Mouse (Mus musculus) myocyte (in vitro differentiated cells): ENCODE measurements at regions not wholly inside any gene's neighbourhood (a gene's known extent, or its start where the extent isn't known, plus 50 kb on each side); places are given as distances from the start of the nearest gene placed in this dataset.

ENCODE experiments used
- H3K27me3 ChIP-seq: one replicate; pipeline ENCODE4 v1.6.1; 2011; ENCODE audit not compliant: control insufficient read depth, insufficient read depth, insufficient read length
- H3K36me3 ChIP-seq: one replicate; pipeline ENCODE4 v1.6.1; 2011; ENCODE audit not compliant: control insufficient read depth, insufficient read depth
- H3K4me2 ChIP-seq: one replicate; pipeline ENCODE4 v1.6.1; 2011; ENCODE audit warnings: low read depth, control low read depth
- H3K4me3 ChIP-seq: one replicate; pipeline ENCODE4 v1.5.1; 2011; ENCODE audit warnings: mild to moderate bottlenecking, control low read depth, moderate library complexity
- H3K79me2 ChIP-seq: one replicate; pipeline ENCODE4 v1.6.1; 2011; ENCODE audit not compliant: control insufficient read depth, insufficient read depth
- H3ac ChIP-seq: one replicate; pipeline ENCODE4 v1.6.1; 2011; ENCODE audit not compliant: control insufficient read depth, insufficient read length
- CEBPB ChIP-seq: IDR thresholded peaks from 2 replicates; pipeline ENCODE4 v1.6.1; 2011; ENCODE audit warnings: mild to moderate bottlenecking, moderate library complexity; ENCODE audit not compliant: poor library complexity, insufficient read depth, severe bottlenecking
- E2F4 ChIP-seq: IDR thresholded peaks from one replicate; pipeline ENCODE4 v1.6.1; 2011; ENCODE audit warnings: mild to moderate bottlenecking, control low read depth, moderate library complexity; ENCODE audit not compliant: insufficient read depth
- MAX ChIP-seq: IDR thresholded peaks from one replicate; pipeline ENCODE4 v1.6.1; 2011; ENCODE audit warnings: low read depth, mild to moderate bottlenecking, control low read depth
- MYOD1 ChIP-seq, 3 experiments: IDR thresholded peaks; one replicate each; pipeline ENCODE4 v1.6.1; 2011; ENCODE audit warnings: control low read depth in 2 of 3, low read depth in 2 of 3, mild to moderate bottlenecking in 2 of 3, moderate library complexity in 1 of 3; ENCODE audit not compliant: insufficient read length in 2 of 3, control insufficient read depth in 1 of 3
- MYOG ChIP-seq, 3 experiments: IDR thresholded peaks; one replicate each; pipeline ENCODE4 v1.6.1; 2011; ENCODE audit warnings: control low read depth in 2 of 3, low read depth in 2 of 3, mild to moderate bottlenecking in 2 of 3; ENCODE audit not compliant: insufficient read length in 2 of 3, control insufficient read depth in 1 of 3, insufficient read depth in 1 of 3
- POLR2A ChIP-seq: IDR thresholded peaks from one replicate; pipeline ENCODE4 v1.6.1; 2011; ENCODE audit warnings: low read depth, mild to moderate bottlenecking, control low read depth, moderate library complexity; ENCODE audit not compliant: insufficient read length
- POLR2AphosphoS2 ChIP-seq: IDR thresholded peaks from one replicate; pipeline ENCODE4 v1.6.1; 2011; ENCODE audit warnings: low read depth, control low read depth; ENCODE audit not compliant: insufficient read length
- REST ChIP-seq: IDR thresholded peaks from one replicate; pipeline ENCODE4 v1.6.1; 2011; ENCODE audit warnings: mild to moderate bottlenecking, control low read depth, moderate library complexity; ENCODE audit not compliant: insufficient read depth, insufficient read length
- SRF ChIP-seq: IDR thresholded peaks from one replicate; pipeline ENCODE4 v1.6.1; 2011; ENCODE audit warnings: low read depth; ENCODE audit not compliant: control insufficient read depth, insufficient read length
- TCF12 ChIP-seq: IDR thresholded peaks from one replicate; pipeline ENCODE4 v1.6.1; 2011; ENCODE audit warnings: mild to moderate bottlenecking, control low read depth; ENCODE audit not compliant: poor library complexity, insufficient read depth, severe bottlenecking
- TCF3 ChIP-seq: IDR thresholded peaks from one replicate; pipeline ENCODE4 v1.6.1; 2011; ENCODE audit warnings: low read depth, control low read depth; ENCODE audit not compliant: insufficient read length
- USF1 ChIP-seq: IDR thresholded peaks from one replicate; pipeline ENCODE4 v1.6.1; 2011; ENCODE audit warnings: low read depth, mild to moderate bottlenecking, control low read depth, moderate library complexity

GRCm38 (mm10) chr2:28309122-28309521 lies 116.3 kb downstream of the Olfm1 start:
- Histone ChIP-seq H3K4me2 (no peak overlapping the region), H3K79me2 (no peaks in the 10 kb centered on the region), H3K27me3 (peaks cover 68% of the 10 kb centered on the region), H3K4me3 (no peak overlapping the region), H3K36me3 (no peaks in the 10 kb centered on the region), H3ac (no peak overlapping the region)
- TF ChIP-seq MYOG (IDR thresholded peaks at IDR 0.05; ENCODE audit: control insufficient read depth in 1 of 3, insufficient read depth in 1 of 3, insufficient read length in 2 of 3, low read depth in 2 of 3): no peak
- no peak for TF ChIP-seq CEBPB
- TF ChIP-seq POLR2AphosphoS2: no peak
- no peak for TF ChIP-seq USF1

DNA sequence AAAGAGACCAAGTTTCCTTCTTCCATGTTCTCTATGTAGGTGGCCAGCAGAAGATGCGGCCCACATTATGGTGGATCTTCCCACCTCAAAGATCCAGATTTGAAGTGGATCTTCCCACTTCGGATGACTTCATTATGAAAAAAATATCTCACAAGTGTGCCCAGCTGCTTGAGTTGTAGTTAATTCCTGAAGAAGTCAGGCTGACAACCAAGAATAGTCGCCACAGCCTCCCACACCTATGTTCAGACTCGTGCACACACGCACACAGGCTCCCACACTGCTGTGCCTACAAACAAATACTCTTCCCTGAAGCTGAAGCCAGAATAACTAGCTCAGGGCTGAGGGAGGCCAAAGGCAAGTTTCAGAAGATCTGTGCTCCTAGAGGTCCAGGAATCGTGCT lies 119.4 kb downstream of the Olfm1 start:
- Histone ChIP-seq H3K4me3 (no peak overlapping the region), H3K27me3 (peaks cover 57% of the 10 kb centered on the region), H3K79me2 (no peaks in the 10 kb centered on the region), H3ac (no peak overlapping the region), H3K4me2 (no peak overlapping the region), H3K36me3 (no peaks in the 10 kb centered on the region)
- TF ChIP-seq TCF12 (no peak), E2F4 (no peak), POLR2AphosphoS2 (no peak), MYOG (IDR thresholded peaks at IDR 0.05; ENCODE audit: control insufficient read depth in 1 of 3, insufficient read depth in 1 of 3, insufficient read length in 2 of 3, low read depth in 2 of 3) (no peak), POLR2A (no peak), REST (no peak), USF1 (no peak), TCF3 (no peak), MYOD1 (IDR thresholded peaks at IDR 0.05; ENCODE audit: control insufficient read depth in 1 of 3, insufficient read length in 2 of 3, low read depth in 2 of 3) (no peak), CEBPB (no peak), MAX (no peak), SRF (no peak)

DNA sequence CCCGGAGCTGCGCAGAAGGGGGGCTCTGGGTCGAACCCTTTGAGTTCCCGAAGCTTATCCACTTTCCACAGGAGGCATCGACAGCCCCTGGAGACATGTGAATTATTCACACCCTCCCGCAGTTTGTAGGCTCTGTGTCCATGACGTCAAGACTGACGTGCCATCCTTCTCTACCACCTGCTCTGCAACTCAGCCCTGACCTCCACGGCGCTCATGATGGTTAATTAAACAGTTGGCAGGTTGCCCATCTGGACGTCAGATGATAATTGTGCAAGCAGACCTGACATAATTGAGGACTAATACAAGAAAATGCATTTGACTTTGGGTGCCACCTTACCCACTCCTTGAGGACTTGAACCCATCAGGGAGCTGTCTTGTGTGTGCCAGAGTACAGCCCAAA lies 121.1 kb upstream of the Ppp1r26 start:
- peaks cover 42% of the 10 kb centered on the region for H3K27me3 ChIP-seq
- H3K4me2 ChIP-seq: no peak overlapping the region
- H3K4me3 ChIP-seq: no peak overlapping the region
- H3K79me2 ChIP-seq: no peaks in the 10 kb centered on the region
- no peak for TF ChIP-seq USF1
- no peak for TF ChIP-seq MAX
- TF ChIP-seq TCF12: no peak
- TF ChIP-seq CEBPB: no peak
- TF ChIP-seq POLR2AphosphoS2: no peak
- no peak for TF ChIP-seq TCF3
- no peak for TF ChIP-seq REST
- no peak for TF ChIP-seq MYOD1 (IDR thresholded peaks at IDR 0.05; ENCODE audit: control insufficient read depth in 1 of 3, insufficient read length in 2 of 3, low read depth in 2 of 3)
- TF ChIP-seq SRF: no peak
- TF ChIP-seq POLR2A: no peak
- no peak for TF ChIP-seq MYOG (IDR thresholded peaks at IDR 0.05; ENCODE audit: control insufficient read depth in 1 of 3, insufficient read depth in 1 of 3, insufficient read length in 2 of 3, low read depth in 2 of 3)
- TF ChIP-seq E2F4: no peak
- H3ac ChIP-seq: no peak overlapping the region
- H3K36me3 ChIP-seq: no peaks in the 10 kb centered on the region

DNA sequence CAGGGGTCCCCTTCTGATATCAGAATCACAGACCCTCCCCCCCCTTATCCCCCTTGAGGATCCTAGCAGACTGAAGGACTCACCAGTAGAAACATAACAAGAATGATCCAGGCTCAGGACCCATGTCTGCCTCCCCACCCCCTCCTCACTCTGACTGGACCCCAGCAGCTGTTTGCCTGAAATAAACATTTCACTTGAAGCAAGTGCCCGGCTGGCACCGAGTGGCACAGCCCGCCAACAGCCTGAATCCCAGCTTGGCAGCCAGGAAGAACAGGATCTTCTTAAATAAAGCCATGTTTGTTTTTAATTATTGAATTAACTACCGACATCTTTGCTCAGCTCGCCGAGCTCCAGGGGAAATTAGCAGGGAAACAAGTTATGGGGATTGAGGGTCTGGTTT lies 120.5 kb upstream of the Ppp1r26 start:
- H3K4me2 ChIP-seq: no peak overlapping the region
- TF ChIP-seq TCF3 (no peak), MYOG (IDR thresholded peaks at IDR 0.05; ENCODE audit: control insufficient read depth in 1 of 3, insufficient read depth in 1 of 3, insufficient read length in 2 of 3, low read depth in 2 of 3) (no peak), CEBPB (no peak), TCF12 (no peak), REST (no peak), E2F4 (no peak), MAX (no peak), POLR2AphosphoS2 (no peak), SRF (no peak), USF1 (no peak), POLR2A (no peak), MYOD1 (IDR thresholded peaks at IDR 0.05; ENCODE audit: control insufficient read depth in 1 of 3, insufficient read length in 2 of 3, low read depth in 2 of 3) (no peak)
- peaks cover 42% of the 10 kb centered on the region for H3K27me3 ChIP-seq
- no peaks in the 10 kb centered on the region for H3K36me3 ChIP-seq
- H3K79me2 ChIP-seq: no peaks in the 10 kb centered on the region
- no peak overlapping the region for H3ac ChIP-seq
- no peak overlapping the region for H3K4me3 ChIP-seq

DNA sequence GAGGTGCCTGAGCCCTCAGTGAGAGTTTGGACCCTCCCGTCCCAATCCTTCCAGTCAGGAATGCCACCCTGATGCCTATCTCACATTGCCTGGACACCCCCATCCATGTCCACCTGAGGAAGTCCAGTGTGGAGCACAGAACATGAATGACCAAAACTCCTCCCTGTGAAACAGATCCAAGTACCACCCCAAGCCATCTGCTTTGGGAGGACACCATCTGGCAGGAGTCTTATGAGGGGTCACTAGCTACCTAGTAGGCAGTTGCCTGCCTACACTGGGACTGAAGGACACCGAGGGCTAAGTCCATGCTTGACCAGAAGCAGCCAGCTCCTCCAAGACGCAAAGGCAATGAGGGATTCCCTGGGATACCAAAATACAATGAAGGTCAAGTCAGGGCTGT lies 119.9 kb upstream of the Ppp1r26 start:
- Histone ChIP-seq H3K4me2 (no peak overlapping the region), H3K79me2 (no peaks in the 10 kb centered on the region), H3K4me3 (no peak overlapping the region), H3ac (no peak overlapping the region), H3K27me3 (peaks cover 44% of the 10 kb centered on the region), H3K36me3 (no peaks in the 10 kb centered on the region)
- TF ChIP-seq SRF (no peak), MYOG (IDR thresholded peaks at IDR 0.05; ENCODE audit: control insufficient read depth in 1 of 3, insufficient read depth in 1 of 3, insufficient read length in 2 of 3, low read depth in 2 of 3) (no peak), USF1 (no peak), E2F4 (no peak), CEBPB (no peak), MAX (no peak), TCF3 (no peak), POLR2AphosphoS2 (no peak), POLR2A (no peak), REST (no peak), MYOD1 (IDR thresholded peaks at IDR 0.05; ENCODE audit: control insufficient read depth in 1 of 3, insufficient read length in 2 of 3, low read depth in 2 of 3) (no peak), TCF12 (no peak)
